Mouse (Mus musculus): ENCODE data around the gene Srcap. TPM values are rescaled to one million over a fixed set of nuclear protein-coding genes. Genes with fewer than 3 reads are reported as not detected.

Srcap gene
- polyA plus RNA-seq, 1 experiment from 2014 or later, result 68.0 TPM

GRCm38 (mm10) chr7:127551558-127551957 is 39.8 kb downstream of the Srcap start:
- Histone ChIP-seq H3K4me2 (no peak overlapping the region), H3K9me3 (no peaks in the 10 kb centered on the region), H3K27ac (no peak overlapping the region), H3K9ac (no peak overlapping the region), H3K4me3 (no peak overlapping the region), H3K36me3 (replicated peaks) (peaks cover 68% of the 10 kb centered on the region), H3K4me1 (no peaks in the 10 kb centered on the region), H3K27me3 (replicated peaks) (no peaks in the 10 kb centered on the region)
- no peak for ATAC-seq (replicated peaks)
- 99% methylated on average over 8 of the region's 8 CpGs for WGBS

GRCm38 (mm10) chr7:127560580-127560979 is 48.8 kb downstream of the Srcap start:
- H3K4me2 ChIP-seq, result no peak overlapping the region
- 94% methylated on average over 11 of the region's 11 CpGs for WGBS
- no peaks in the 10 kb centered on the region for H3K9me3 ChIP-seq
- no peak overlapping the region for H3K4me3 ChIP-seq
- no peak for ATAC-seq (replicated peaks)
- no peak overlapping the region for H3K9ac ChIP-seq
- H3K4me1 ChIP-seq, result no peaks in the 10 kb centered on the region
- H3K27me3 ChIP-seq (replicated peaks), result no peaks in the 10 kb centered on the region
- peaks cover 59% of the 10 kb centered on the region for H3K36me3 ChIP-seq (replicated peaks)
- H3K27ac ChIP-seq, result no peak overlapping the region

GRCm38 (mm10) chr7:127561340-127561858 is 49.6 kb downstream of the Srcap start, which contains the start of gene Tmem265:
Gene Tmem265 (plus strand): TSS chr7:127561390.
- no peak within 1 kb of the TSS for H3K9ac ChIP-seq
- no peak within 1 kb of the TSS for H3K4me2 ChIP-seq
- H3K27me3 ChIP-seq (replicated peaks), result no peaks in the 10 kb centered on the region
- ATAC-seq (replicated peaks), result no peak
- H3K4me1 ChIP-seq, result no peaks in the 10 kb centered on the region
- peaks cover 59% of the 10 kb centered on the region for H3K36me3 ChIP-seq (replicated peaks)
- no peak within 1 kb of the TSS for H3K4me3 ChIP-seq
- 93% methylated on average over 5 of the region's 5 CpGs for WGBS
- H3K27ac ChIP-seq, result no peak within 1 kb of the TSS
- no peaks in the 10 kb centered on the region for H3K9me3 ChIP-seq

GRCm38 (mm10) chr7:127564381-127565150 is 52.8 kb downstream of the Srcap start:
- WGBS, result 80% methylated on average over 6 of the region's 6 CpGs
- no peaks in the 10 kb centered on the region for H3K9me3 ChIP-seq
- no peak overlapping the region for H3K27ac ChIP-seq
- no peak for ATAC-seq (replicated peaks)
- no peaks in the 10 kb centered on the region for H3K27me3 ChIP-seq (replicated peaks)
- H3K4me3 ChIP-seq, result no peak overlapping the region
- no peaks in the 10 kb centered on the region for H3K4me1 ChIP-seq
- no peak overlapping the region for H3K4me2 ChIP-seq
- H3K9ac ChIP-seq, result no peak overlapping the region
- peaks cover 33% of the 10 kb centered on the region for H3K36me3 ChIP-seq (replicated peaks)

- Histone ChIP-seq H3K27ac (peak within 1 kb of the TSS; percentile 83), H3K4me1 (peaks cover 30% of the 10 kb centered on the region), H3K4me3 (peak within 1 kb of the TSS; percentile 60), H3K27me3 (replicated peaks) (no peaks in the 10 kb centered on the region), H3K9me3 (no peaks in the 10 kb centered on the region), H3K36me3 (replicated peaks) (peaks cover 6% of the 10 kb centered on the region), H3K9ac (peak within 1 kb of the TSS; percentile 64), H3K4me2 (peak within 1 kb of the TSS; percentile 90)
- WGBS, result 0% methylated on average over 17 of the region's 17 CpGs
- ATAC-seq (replicated peaks), result peak; percentile 98
Observed at GRCm38 (mm10) chr7:127572895-127573471, 61.2 kb downstream of the Srcap start, which contains the start of gene Phkg2. Gene Phkg2 (plus strand): TSS chr7:127573340.

GRCm38 (mm10) chr7:127573503-127574008 is 61.8 kb downstream of the Srcap start:
- H3K4me3 ChIP-seq, result peak overlapping the region; percentile 60
- peaks cover 30% of the 10 kb centered on the region for H3K4me1 ChIP-seq
- H3K9ac ChIP-seq, result peak overlapping the region; percentile 64
- ATAC-seq (replicated peaks), result peak; percentile 84
- H3K9me3 ChIP-seq, result no peaks in the 10 kb centered on the region
- no peaks in the 10 kb centered on the region for H3K27me3 ChIP-seq (replicated peaks)
- H3K36me3 ChIP-seq (replicated peaks), result peaks cover 12% of the 10 kb centered on the region
- peak overlapping the region; percentile 90 for H3K4me2 ChIP-seq
- peak overlapping the region; percentile 83 for H3K27ac ChIP-seq
- WGBS, result under 1% methylated on average over 27 of the region's 28 CpGs

- Histone ChIP-seq H3K4me1 (peaks cover 30% of the 10 kb centered on the region), H3K4me2 (peak overlapping the region; percentile 90), H3K4me3 (peak overlapping the region; percentile 60), H3K27me3 (replicated peaks) (no peaks in the 10 kb centered on the region), H3K9me3 (no peaks in the 10 kb centered on the region), H3K27ac (no peak overlapping the region), H3K36me3 (replicated peaks) (peaks cover 13% of the 10 kb centered on the region), H3K9ac (peak overlapping the region; percentile 64)
- 23% methylated on average over 7 of the region's 7 CpGs for WGBS
- no peak for ATAC-seq (replicated peaks)
Observed at GRCm38 (mm10) chr7:127574115-127574514, 62.3 kb downstream of the Srcap start.

GRCm38 (mm10) chr7:127583260-127583659 is 71.5 kb downstream of the Srcap start:
- H3K36me3 ChIP-seq (replicated peaks), result peaks cover 45% of the 10 kb centered on the region; the same call in 1 of the 2 replicates
- ATAC-seq (replicated peaks), result no peak
- no peak overlapping the region for H3K4me3 ChIP-seq
- H3K9me3 ChIP-seq, result no peaks in the 10 kb centered on the region
- H3K4me1 ChIP-seq, result peaks cover 13% of the 10 kb centered on the region
- H3K4me2 ChIP-seq, result no peak overlapping the region
- no peak overlapping the region for H3K9ac ChIP-seq
- no peaks in the 10 kb centered on the region for H3K27me3 ChIP-seq (replicated peaks)
- 93% methylated on average over 6 of the region's 6 CpGs for WGBS
- H3K27ac ChIP-seq, result no peak overlapping the region

- no peak overlapping the region for H3K9ac ChIP-seq
- no peaks in the 10 kb centered on the region for H3K27me3 ChIP-seq (replicated peaks)
- H3K4me1 ChIP-seq, result peaks cover 22% of the 10 kb centered on the region
- no peak overlapping the region for H3K4me3 ChIP-seq
- peaks cover 33% of the 10 kb centered on the region; the same call in 1 of the 2 replicates for H3K36me3 ChIP-seq (replicated peaks)
- H3K27ac ChIP-seq, result no peak overlapping the region
- no peaks in the 10 kb centered on the region for H3K9me3 ChIP-seq
- WGBS, result 83% methylated on average over 7 of the region's 7 CpGs
- no peak for ATAC-seq (replicated peaks)
- no peak overlapping the region for H3K4me2 ChIP-seq
Observed at GRCm38 (mm10) chr7:127585031-127585430, 73.2 kb downstream of the Srcap start.

- Histone ChIP-seq H3K4me2 (no peak overlapping the region), H3K4me1 (peaks cover 22% of the 10 kb centered on the region), H3K9ac (no peak overlapping the region), H3K4me3 (no peak overlapping the region), H3K9me3 (no peaks in the 10 kb centered on the region), H3K27ac (no peak overlapping the region), H3K36me3 (replicated peaks) (peaks cover 37% of the 10 kb centered on the region), H3K27me3 (replicated peaks) (no peaks in the 10 kb centered on the region)
- ATAC-seq (replicated peaks), result no peak
- WGBS, result 89% methylated on average over 6 of the region's 6 CpGs
Observed at GRCm38 (mm10) chr7:127586149-127586548, 74.4 kb downstream of the Srcap start.

GRCm38 (mm10) chr7:127587196-127587595 is 75.4 kb downstream of the Srcap start:
- Histone ChIP-seq H3K27me3 (replicated peaks) (no peaks in the 10 kb centered on the region), H3K9me3 (no peaks in the 10 kb centered on the region), H3K4me2 (peak overlapping the region; percentile 95), H3K36me3 (replicated peaks) (peaks cover 39% of the 10 kb centered on the region), H3K4me3 (peak overlapping the region; percentile 77; the same call in 1 of the 2 replicates), H3K27ac (no peak overlapping the region), H3K4me1 (peaks cover 22% of the 10 kb centered on the region), H3K9ac (no peak overlapping the region)
- ATAC-seq (replicated peaks), result no peak
- 71% methylated on average over 5 of the region's 5 CpGs for WGBS
